Mouse (Mus musculus) cerebellum, adult 2 months (tissue): Measurements from ENCODE around the gene Dock9.

Experiments
- CTCF ChIP-seq: fragments of 200-500 bp; IDR thresholded peaks from 2 replicates; pipeline ENCODE4 v1.5.1; 2011; ENCODE audit warnings: low read depth, mild to moderate bottlenecking, control low read depth, low read length, moderate library complexity, borderline replicate concordance; ENCODE audit not compliant: insufficient read depth
- POLR2A ChIP-seq: fragments of 200-500 bp; IDR thresholded peaks from 2 replicates; pipeline ENCODE4 v1.6.1; 2011; ENCODE audit warnings: low read length, control low read depth, borderline replicate concordance; ENCODE audit not compliant: insufficient read depth

DNA sequence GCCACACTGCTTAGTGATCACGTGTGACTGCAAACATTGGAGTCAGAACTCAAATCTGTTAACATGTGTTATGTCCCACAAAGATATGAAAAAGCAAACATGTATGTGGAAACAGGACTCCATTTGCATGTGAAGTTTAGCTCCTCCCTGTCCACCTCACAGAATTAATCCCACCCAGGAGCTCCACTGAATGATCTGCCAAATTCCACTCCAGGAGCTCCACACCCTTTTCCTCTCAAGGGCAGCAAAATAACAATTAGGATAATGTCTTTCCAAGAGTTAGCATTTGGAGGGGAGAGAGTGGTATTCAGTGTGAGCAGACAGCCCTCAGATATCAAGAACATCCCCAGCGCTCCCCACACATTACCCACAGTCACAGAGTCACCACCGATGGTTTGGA lies 102.9 kb downstream of the Dock9 start:
- no peak for TF ChIP-seq CTCF
- TF ChIP-seq POLR2A: no peak
